Comparison of ENCODE assay signal across 12 mouse cellular contexts in the genomic region with DNA sequence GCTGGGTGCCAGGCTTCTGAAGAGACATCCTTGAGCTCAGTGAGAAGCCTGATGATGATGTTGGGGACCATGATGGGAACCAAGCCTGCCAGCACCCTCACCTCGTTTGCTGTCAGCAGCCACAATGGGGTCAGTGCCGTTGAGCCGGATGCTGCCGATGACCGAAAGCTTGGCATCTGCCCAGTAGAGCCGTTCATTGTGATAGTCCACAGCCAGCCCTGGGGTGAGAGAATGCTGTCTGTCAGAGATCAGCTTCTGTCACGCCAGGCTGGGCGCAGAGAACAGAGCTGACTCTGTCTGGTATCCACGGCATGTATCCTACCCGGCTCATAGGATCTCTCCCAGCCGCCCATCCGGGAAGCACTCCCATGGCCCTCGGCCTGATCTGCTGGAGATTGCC. TPM values are rescaled to one million over a fixed set of nuclear protein-coding genes. Genes with fewer than 3 reads are reported as not detected.
DNase-seq lines count a peak whose midpoint lies in the region; ATAC-seq lines count a peak whose summit lies in the region.
"Had no signal": no experiment of that assay in that cellular context is flagged by ENCODE, and none has a peak within 500 bp of the region (broad histone marks: within the 10 kb centered on the region; RNA-seq: fewer than 3 reads in every experiment).

No protein-coding gene starts in this region.

- no peak overlapping the region for H3K4me2 ChIP-seq in forebrain, embryonic 16.5 days (ENCODE audit: low read length)
- H3K4me2 ChIP-seq in forebrain, embryonic 14.5 days (ENCODE audit: low read length): no peak overlapping the region
- H3K4me2 ChIP-seq in hindbrain, embryonic 14.5 days (replicated peaks): no peak overlapping the region
- H3K4me2 ChIP-seq in neural tube, embryonic 14.5 days (ENCODE audit: low read depth, low read length): no peak overlapping the region
- H3K4me2 ChIP-seq: limb, embryonic 15.5 days had no signal

- no peak for DNase-seq in forebrain, embryonic 14.5 days (ENCODE audit: low spot score)
- peak; percentile 69 for DNase-seq in lung, postnatal 10 days
- no peak for DNase-seq in lung, adult 18-20 months
- no peak for DNase-seq in hindbrain, embryonic 14.5 days (ENCODE audit: low spot score)
- no peak for DNase-seq in thymus, adult 18-20 months
- DNase-seq: adrenal gland, postnatal 25 days; lung, postnatal 36 days had no signal

- H3K27me3 ChIP-seq in forebrain, embryonic 16.5 days (replicated peaks; ENCODE audit: control insufficient read depth, insufficient read depth, low read length): no peaks in the 10 kb centered on the region
- H3K27me3 ChIP-seq in forebrain, embryonic 14.5 days (replicated peaks; ENCODE audit: control insufficient read depth, insufficient read depth, low read length): no peaks in the 10 kb centered on the region
- H3K27me3 ChIP-seq in hindbrain, embryonic 14.5 days (ENCODE audit: control insufficient read depth, insufficient read depth, low read length): no peaks in the 10 kb centered on the region
- no peaks in the 10 kb centered on the region for H3K27me3 ChIP-seq in neural tube, embryonic 14.5 days (ENCODE audit: control insufficient read depth, insufficient read depth, low read length)

- no peak overlapping the region for H3K27ac ChIP-seq in forebrain, embryonic 16.5 days (ENCODE audit: low read length)
- no peak overlapping the region for H3K27ac ChIP-seq in forebrain, embryonic 14.5 days (ENCODE audit: low read depth, low read length)
- H3K27ac ChIP-seq in hindbrain, embryonic 14.5 days: peak overlapping the region; percentile 47; the same call in 1 of the 2 replicates
- no peak overlapping the region for H3K27ac ChIP-seq in neural tube, embryonic 14.5 days (ENCODE audit: low read depth, low read length)
- H3K27ac ChIP-seq: limb, embryonic 15.5 days had no signal

- WGBS in forebrain, embryonic 16.5 days: 60% methylated on average over 13 of the region's 13 CpGs
- WGBS in forebrain, embryonic 14.5 days: 70% methylated on average over 13 of the region's 13 CpGs
- WGBS in hindbrain, embryonic 14.5 days: 55% methylated on average over 13 of the region's 13 CpGs
- WGBS in neural tube, embryonic 14.5 days: 74% methylated on average over 13 of the region's 13 CpGs

- no peak overlapping the region for H3K9ac ChIP-seq in forebrain, embryonic 16.5 days (replicated peaks; ENCODE audit: low read depth, low read length)
- H3K9ac ChIP-seq in forebrain, embryonic 14.5 days (ENCODE audit: low read length): no peak overlapping the region
- H3K9ac ChIP-seq in hindbrain, embryonic 14.5 days: no peak overlapping the region
- 0 out of 2 replicates have a peak overlapping the region, but pooled peaks have one; percentile 11 for H3K9ac ChIP-seq in neural tube, embryonic 14.5 days (replicated peaks; ENCODE audit: low read depth, low read length)
- H3K9ac ChIP-seq: limb, embryonic 15.5 days had no signal

- no peaks in the 10 kb centered on the region for H3K9me3 ChIP-seq in forebrain, embryonic 16.5 days (ENCODE audit: control insufficient read depth, low read length)
- no peaks in the 10 kb centered on the region for H3K9me3 ChIP-seq in forebrain, embryonic 14.5 days (replicated peaks; ENCODE audit: control insufficient read depth, low read length)
- H3K9me3 ChIP-seq in hindbrain, embryonic 14.5 days (ENCODE audit: control insufficient read depth, low read length): no peaks in the 10 kb centered on the region
- no peaks in the 10 kb centered on the region for H3K9me3 ChIP-seq in neural tube, embryonic 14.5 days (ENCODE audit: control insufficient read depth, low read length)
- H3K9me3 ChIP-seq: limb, embryonic 15.5 days had no signal

- peaks cover 7% of the 10 kb centered on the region for H3K4me1 ChIP-seq in forebrain, embryonic 16.5 days (replicated peaks; ENCODE audit: control insufficient read depth, insufficient read depth, low read length)
- H3K4me1 ChIP-seq in forebrain, embryonic 14.5 days (ENCODE audit: control insufficient read depth, insufficient read depth, low read length): peaks cover 2% of the 10 kb centered on the region; the same call in 1 of the 2 replicates
- H3K4me1 ChIP-seq in hindbrain, embryonic 14.5 days (replicated peaks; ENCODE audit: control insufficient read depth, insufficient read depth, low read length): peaks cover 4% of the 10 kb centered on the region; the same call in 1 of the 2 replicates
- peaks cover 4% of the 10 kb centered on the region; the same call in 1 of the 2 replicates for H3K4me1 ChIP-seq in neural tube, embryonic 14.5 days (ENCODE audit: control insufficient read depth, insufficient read depth, low read length)

- no peak overlapping the region for H3K4me3 ChIP-seq in forebrain, embryonic 16.5 days (replicated peaks; ENCODE audit: low read length)
- H3K4me3 ChIP-seq in forebrain, embryonic 14.5 days (ENCODE audit: low read depth, low read length): no peak overlapping the region
- H3K4me3 ChIP-seq in hindbrain, embryonic 14.5 days (replicated peaks; ENCODE audit: low read length): no peak overlapping the region
- H3K4me3 ChIP-seq in neural tube, embryonic 14.5 days (ENCODE audit: low read depth, low read length): no peak overlapping the region
- H3K4me3 ChIP-seq: limb, embryonic 15.5 days had no signal

- ATAC-seq in forebrain, embryonic 16.5 days: peak; percentile 7; the same call in 1 of the 2 replicates
- ATAC-seq in forebrain, embryonic 14.5 days: no peak
- no peak for ATAC-seq in hindbrain, embryonic 14.5 days (ENCODE audit: low FRiP score)
- ATAC-seq in neural tube, embryonic 14.5 days (ENCODE audit: low read depth): 0 out of 2 replicates have a peak, but pooled peaks have one; percentile 3
- no peak for ATAC-seq in megakaryocyte progenitor cell, adult 5-6 weeks (replicated peaks; ENCODE audit: poor library complexity)

- H3K36me3 ChIP-seq in forebrain, embryonic 16.5 days (ENCODE audit: control insufficient read depth, insufficient read depth): peaks cover 41% of the 10 kb centered on the region
- peaks cover 86% of the 10 kb centered on the region for H3K36me3 ChIP-seq in forebrain, embryonic 14.5 days (ENCODE audit: control insufficient read depth, insufficient read depth, low read length)
- peaks cover 90% of the 10 kb centered on the region for H3K36me3 ChIP-seq in hindbrain, embryonic 14.5 days (replicated peaks; ENCODE audit: control insufficient read depth, insufficient read depth)
- H3K36me3 ChIP-seq in neural tube, embryonic 14.5 days (ENCODE audit: control insufficient read depth, insufficient read depth, low read length): peaks cover 75% of the 10 kb centered on the region

RNA-seq across cellular contexts. Expression of a gene that starts 7.7 kb away (rescaled TPM):
- 32.5 and 36.0 TPM in 2 replicates for polyA plus RNA-seq in forebrain, embryonic 16.5 days (2015; fragmentation: Nextera tagmentation; extraction: Ambion mirVana)
- polyA plus RNA-seq in forebrain, embryonic 14.5 days (2014; fragmentation: Nextera tagmentation; extraction: Ambion mirVana): 32.1 and 35.4 TPM in 2 replicates
- 94.1 and 105 TPM in 2 replicates for polyA plus RNA-seq in hindbrain, embryonic 14.5 days (2014; fragmentation: Nextera tagmentation; extraction: Ambion mirVana)
- polyA plus RNA-seq in neural tube, embryonic 14.5 days (2014; fragmentation: Nextera tagmentation; extraction: Ambion mirVana): 80.1 and 80.4 TPM in 2 replicates
- not detected in 2 replicates for total RNA-seq in megakaryocyte progenitor cell, adult 5-6 weeks (2015)
- not detected in 2 replicates for total RNA-seq in megakaryocyte progenitor cell, adult 5-6 weeks (2017)
- total RNA-seq: neutrophil, adult 5-6 weeks had no signal

RNA-seq across cellular contexts. Expression of a gene that starts 19.8 kb away (rescaled TPM):
- polyA plus RNA-seq in forebrain, embryonic 16.5 days (2015; fragmentation: Nextera tagmentation; extraction: Ambion mirVana): 78.9 and 80.4 TPM in 2 replicates
- polyA plus RNA-seq in forebrain, embryonic 14.5 days (2014; fragmentation: Nextera tagmentation; extraction: Ambion mirVana): 53.1 and 65.1 TPM in 2 replicates
- polyA plus RNA-seq in hindbrain, embryonic 14.5 days (2014; fragmentation: Nextera tagmentation; extraction: Ambion mirVana): 45.6 and 47.4 TPM in 2 replicates
- polyA plus RNA-seq in neural tube, embryonic 14.5 days (2014; fragmentation: Nextera tagmentation; extraction: Ambion mirVana): 44.9 and 46.8 TPM in 2 replicates
- total RNA-seq in megakaryocyte progenitor cell, adult 5-6 weeks (2015): 91.3 and 92.6 TPM in 2 replicates
- 95.8 and 100 TPM in 2 replicates for total RNA-seq in megakaryocyte progenitor cell, adult 5-6 weeks (2017)

RNA-seq across cellular contexts. Expression of a gene that starts 27.3 kb away (rescaled TPM):
- 17.6 and 21.3 TPM in 2 replicates for polyA plus RNA-seq in forebrain, embryonic 16.5 days (2015; fragmentation: Nextera tagmentation; extraction: Ambion mirVana)
- polyA plus RNA-seq in forebrain, embryonic 14.5 days (2014; fragmentation: Nextera tagmentation; extraction: Ambion mirVana): 12.5 and 17.2 TPM in 2 replicates
- polyA plus RNA-seq in hindbrain, embryonic 14.5 days (2014; fragmentation: Nextera tagmentation; extraction: Ambion mirVana): 12.7 and 18.0 TPM in 2 replicates
- 9.7 and 13.5 TPM in 2 replicates for polyA plus RNA-seq in neural tube, embryonic 14.5 days (2014; fragmentation: Nextera tagmentation; extraction: Ambion mirVana)
- total RNA-seq in megakaryocyte progenitor cell, adult 5-6 weeks (2015): not detected in 2 replicates
- not detected in 2 replicates for total RNA-seq in megakaryocyte progenitor cell, adult 5-6 weeks (2017)
- total RNA-seq: neutrophil, adult 5-6 weeks had no signal

RNA-seq across cellular contexts. Expression of a gene that starts 40.6 kb away (rescaled TPM):
- 0.98 and 1.8 TPM in 2 replicates for polyA plus RNA-seq in forebrain, embryonic 16.5 days (2015; fragmentation: Nextera tagmentation; extraction: Ambion mirVana)
- 0.41 TPM in 1 of 2 replicates, not detected in the other for polyA plus RNA-seq in forebrain, embryonic 14.5 days (2014; fragmentation: Nextera tagmentation; extraction: Ambion mirVana)
- 0.60 TPM in 1 of 2 replicates, not detected in the other for polyA plus RNA-seq in hindbrain, embryonic 14.5 days (2014; fragmentation: Nextera tagmentation; extraction: Ambion mirVana)
- 0.31 TPM in 1 of 2 replicates, not detected in the other for polyA plus RNA-seq in neural tube, embryonic 14.5 days (2014; fragmentation: Nextera tagmentation; extraction: Ambion mirVana)
- 0.20 and 0.25 TPM in 2 replicates for total RNA-seq in megakaryocyte progenitor cell, adult 5-6 weeks (2015)
- 1.1 TPM in 1 of 2 replicates, not detected in the other for total RNA-seq in megakaryocyte progenitor cell, adult 5-6 weeks (2017)

Comparison
In these comparisons a context has a peak if more than half of its experiments do, and no peak if none do; other contexts are left out.
1. ATAC-seq: peak in forebrain, embryonic 16.5 days (single experiment) and neural tube, embryonic 14.5 days (single experiment); none in forebrain, embryonic 14.5 days (single experiment), hindbrain, embryonic 14.5 days (single experiment) and megakaryocyte progenitor cell, adult 5-6 weeks (single experiment).